8 mouse cellular contexts compared by ENCODE assay signal in genomic region chr16:56478575-56479191, GRCm38 (mm10). TPM values are rescaled to one million over a fixed set of nuclear protein-coding genes. Genes with fewer than 3 reads are reported as not detected.
DNase-seq lines count a peak whose midpoint lies in the region; ATAC-seq lines count a peak whose summit lies in the region.

No protein-coding gene starts in this region.

- DNase-seq in left cerebral cortex, adult 18-20 months (ENCODE audit: low spot score in 2 of 2), result peak; percentile 9 to 12
- DNase-seq in left cerebral cortex, adult 9 months (ENCODE audit: low spot score in 2 of 2), result no peak
- DNase-seq in embryonic facial prominence, embryonic 10.5 days (ENCODE audit: low spot score), result peak; percentile 31
- no peak for DNase-seq in ovary, postnatal 14 days (ENCODE audit: low spot score)
- DNase-seq in left cerebral cortex, adult 8-10 months (ENCODE audit: low spot score in 2 of 2), result no peak

- H3K4me1 ChIP-seq in embryonic facial prominence, embryonic 10.5 days, result peaks cover 13% of the 10 kb centered on the region
- peaks cover 11% of the 10 kb centered on the region for H3K4me1 ChIP-seq in kidney, embryonic 15.5 days
- 0 out of 2 replicates have a peak, but pooled peaks cover 5% of the 10 kb centered on the region for H3K4me1 ChIP-seq in neural tube, embryonic 13.5 days (replicated peaks)

- no peaks in the 10 kb centered on the region for H3K9me3 ChIP-seq in embryonic facial prominence, embryonic 10.5 days
- H3K9me3 ChIP-seq in kidney, embryonic 15.5 days (replicated peaks), result no peaks in the 10 kb centered on the region
- H3K9me3 ChIP-seq in neural tube, embryonic 13.5 days, result no peaks in the 10 kb centered on the region

- no peaks in the 10 kb centered on the region for H3K27me3 ChIP-seq in embryonic facial prominence, embryonic 10.5 days (replicated peaks; ENCODE audit: low read depth, poor library complexity, severe bottlenecking)
- no peaks in the 10 kb centered on the region for H3K27me3 ChIP-seq in kidney, embryonic 15.5 days
- H3K27me3 ChIP-seq in neural tube, embryonic 13.5 days, result no peaks in the 10 kb centered on the region

- peak; percentile 70 for ATAC-seq in kidney, embryonic 15.5 days (replicated peaks; ENCODE audit: low FRiP score)
- no peak for ATAC-seq in neural tube, embryonic 13.5 days (ENCODE audit: low read depth)
- no peak for ATAC-seq in CD4-positive, CD25-positive, alpha-beta regulatory T cell, adult 4 months

- no peak overlapping the region for H3K9ac ChIP-seq in kidney, embryonic 15.5 days
- no peak overlapping the region for H3K9ac ChIP-seq in neural tube, embryonic 13.5 days

- H3K4me3 ChIP-seq in embryonic facial prominence, embryonic 10.5 days, result peak overlapping the region; percentile 13; the same call in 1 of the 2 replicates
- peak overlapping the region; percentile 40 for H3K4me3 ChIP-seq in kidney, embryonic 15.5 days (replicated peaks)
- H3K4me3 ChIP-seq in neural tube, embryonic 13.5 days, result 0 out of 2 replicates have a peak overlapping the region, but pooled peaks have one; percentile 7

- no peaks in the 10 kb centered on the region for H3K36me3 ChIP-seq in embryonic facial prominence, embryonic 10.5 days (replicated peaks)
- H3K36me3 ChIP-seq in kidney, embryonic 15.5 days, result no peaks in the 10 kb centered on the region
- H3K36me3 ChIP-seq in neural tube, embryonic 13.5 days, result no peaks in the 10 kb centered on the region

- no peak overlapping the region for H3K27ac ChIP-seq in embryonic facial prominence, embryonic 10.5 days (replicated peaks)
- peak overlapping the region; percentile 34; the same call in 1 of the 2 replicates for H3K27ac ChIP-seq in kidney, embryonic 15.5 days
- H3K27ac ChIP-seq in neural tube, embryonic 13.5 days (replicated peaks), result no peak overlapping the region

- 46% methylated on average over 12 of the region's 12 CpGs for WGBS in embryonic facial prominence, embryonic 10.5 days
- WGBS in kidney, embryonic 15.5 days, result 5% methylated on average over 12 of the region's 12 CpGs
- 46% methylated on average over 12 of the region's 12 CpGs for WGBS in neural tube, embryonic 13.5 days

- H3K4me2 ChIP-seq in kidney, embryonic 15.5 days, result peak overlapping the region; percentile 62
- H3K4me2 ChIP-seq in neural tube, embryonic 13.5 days, result peak overlapping the region; percentile 28

RNA-seq across cellular contexts. Expression of gene Abi3bp, which starts 1.0 kb away (rescaled TPM):
- total RNA-seq in left cerebral cortex, adult 18-20 months (2021), result 10 to 100 TPM; 10.9 to 14.7 TPM
- polyA plus RNA-seq in embryonic facial prominence, embryonic 10.5 days (2016; fragmentation: Nextera tagmentation; extraction: Ambion mirVana), result 0.35 TPM in 2 replicates
- polyA plus RNA-seq in kidney, embryonic 15.5 days (2015; fragmentation: Nextera tagmentation; extraction: Ambion mirVana), result 4.6 and 5.1 TPM in 2 replicates
- 1.2 and 1.3 TPM in 2 replicates for polyA plus RNA-seq in neural tube, embryonic 13.5 days (2015; fragmentation: Nextera tagmentation; extraction: Ambion mirVana)
- under 1 TPM; 0.09 to 0.20 TPM for polyA plus RNA-seq in CD4-positive, CD25-positive, alpha-beta regulatory T cell, adult 4 months (2017; shearing (Covaris generic))
- 10 to 100 TPM; 15.1 to 16.0 (median 15.2) TPM for total RNA-seq in left cerebral cortex, adult 8-10 months (2022)

Comparison
In these comparisons a context has a peak if more than half of its experiments do, and no peak if none do; other contexts are left out.
1. DNase-seq: peak in left cerebral cortex, adult 18-20 months (2 of 2) and embryonic facial prominence, embryonic 10.5 days (single experiment); none in left cerebral cortex, adult 9 months (0 of 2), ovary, postnatal 14 days (single experiment) and left cerebral cortex, adult 8-10 months (0 of 2).
2. Peak in every context shown above with its lines, with median percentiles within 50 percentile points of each other: H3K4me3 ChIP-seq.